Mouse (Mus musculus): ENCODE data around the gene Bcl3. TPM values are rescaled to one million over a fixed set of nuclear protein-coding genes. Genes with fewer than 3 reads are reported as not detected.

Gene Bcl3
- polyA plus RNA-seq, 1 experiment from 2014 or later = 4.4 TPM

DNA sequence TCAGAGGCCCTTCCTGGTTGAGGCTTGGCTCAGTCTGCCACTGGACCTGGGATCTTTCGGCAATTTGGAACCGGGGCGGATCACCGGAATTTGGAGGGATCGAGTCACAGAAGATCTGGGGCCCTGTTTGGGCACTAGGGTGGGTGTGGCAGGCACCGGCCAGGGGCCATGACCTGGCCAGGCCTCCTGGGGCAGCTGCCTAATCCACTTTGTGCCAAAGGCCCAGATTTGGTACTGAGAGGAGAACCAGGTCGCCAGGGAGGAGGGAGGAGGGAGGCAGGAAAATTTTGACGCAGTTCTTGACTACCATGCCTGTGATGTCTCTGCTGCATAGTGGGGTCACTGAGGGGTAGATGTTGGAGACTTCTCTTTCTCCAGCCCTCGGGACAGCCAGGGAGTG is 38.6 kb upstream of the Bcl3 start, which contains the start of gene Ceacam16:
Ceacam16 (minus strand) TSS at position 101 of the 400 bp plus-strand sequence.
- Histone ChIP-seq H3K9me3 (ENCODE audit: low read depth, low read length) (no peaks in the 10 kb centered on the region), H3K27me3 (ENCODE audit: insufficient read depth, low read length) (no peaks in the 10 kb centered on the region), H3K4me1 (ENCODE audit: insufficient read depth) (no peaks in the 10 kb centered on the region), H3K27ac (ENCODE audit: low read depth) (no peak within 1 kb of the TSS), H3K9ac (no peak within 1 kb of the TSS), H3K36me3 (ENCODE audit: insufficient read depth) (no peaks in the 10 kb centered on the region), H3K4me2 (no peak within 1 kb of the TSS), H3K4me3 (ENCODE audit: low read depth, low read length) (no peak within 1 kb of the TSS)
- ATAC-seq (ENCODE audit: insufficient read depth) (no peak), DNase-seq (no peak)
- WGBS = 82% methylated on average over 9 of the region's 9 CpGs
- no peak for TF ChIP-seq CTCF (IDR thresholded peaks at IDR 0.05; ENCODE audit: low read depth)

DNA sequence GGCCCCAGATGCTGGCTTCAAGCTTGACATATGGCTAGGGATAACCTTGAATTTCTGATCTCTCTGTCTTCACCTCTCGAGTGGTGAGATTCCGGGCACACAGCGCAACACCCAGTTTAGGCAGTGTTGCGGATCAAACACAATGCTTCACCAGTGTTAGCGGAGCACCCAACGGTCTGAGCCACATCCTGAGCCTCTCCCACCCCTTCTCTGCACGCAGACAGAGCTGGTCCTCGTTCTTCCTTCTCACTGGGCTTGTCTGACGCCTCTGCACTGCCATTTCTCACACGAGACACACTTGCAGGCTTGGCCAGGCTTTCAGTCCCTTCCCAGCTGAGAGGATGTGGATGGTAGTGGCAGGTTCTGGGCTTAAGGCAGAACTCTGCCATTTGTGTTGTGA is 37.2 kb upstream of the Bcl3 start:
- no peak for DNase-seq
- Histone ChIP-seq H3K27ac (ENCODE audit: low read depth) (no peak overlapping the region), H3K4me2 (no peak overlapping the region), H3K9ac (no peak overlapping the region), H3K27me3 (ENCODE audit: insufficient read depth, low read length) (no peaks in the 10 kb centered on the region), H3K9me3 (ENCODE audit: low read depth, low read length) (no peaks in the 10 kb centered on the region), H3K36me3 (ENCODE audit: insufficient read depth) (no peaks in the 10 kb centered on the region), H3K4me1 (ENCODE audit: insufficient read depth) (no peaks in the 10 kb centered on the region), H3K4me3 (ENCODE audit: low read depth, low read length) (no peak overlapping the region)
- no peak for TF ChIP-seq CTCF (IDR thresholded peaks at IDR 0.05; ENCODE audit: low read depth)
- 50% methylated on average over 10 of the region's 10 CpGs for WGBS
- ATAC-seq (ENCODE audit: insufficient read depth) = no peak

DNA sequence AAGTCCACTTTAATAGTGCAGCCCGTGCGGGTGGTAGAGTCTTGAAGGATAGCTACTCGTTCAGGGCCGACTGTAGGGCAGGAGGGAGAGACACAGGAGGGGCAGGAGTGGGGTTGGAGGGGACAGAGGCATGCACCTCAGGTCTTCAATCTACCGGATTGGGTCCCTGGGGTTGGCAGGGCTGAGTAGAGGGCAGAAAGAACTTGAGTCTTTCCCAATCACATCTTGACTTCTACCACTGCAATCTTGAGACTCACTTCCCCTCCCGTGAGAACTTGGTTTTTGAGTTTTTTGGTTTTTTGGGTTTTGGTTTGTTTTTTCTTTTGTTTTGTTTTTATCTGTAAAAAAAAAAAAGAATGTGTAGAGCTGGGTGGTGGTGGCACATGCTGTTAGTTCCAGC is 33.7 kb upstream of the Bcl3 start:
- no peak overlapping the region for H3K27ac ChIP-seq (ENCODE audit: low read depth)
- no peak for DNase-seq
- H3K4me2 ChIP-seq = no peak overlapping the region
- H3K36me3 ChIP-seq (ENCODE audit: insufficient read depth) = no peaks in the 10 kb centered on the region
- H3K9me3 ChIP-seq (ENCODE audit: low read depth, low read length) = no peaks in the 10 kb centered on the region
- WGBS = 78% methylated on average over 6 of the region's 6 CpGs
- no peak for TF ChIP-seq CTCF (IDR thresholded peaks at IDR 0.05; ENCODE audit: low read depth)
- no peaks in the 10 kb centered on the region for H3K4me1 ChIP-seq (ENCODE audit: insufficient read depth)
- H3K9ac ChIP-seq = no peak overlapping the region
- no peak overlapping the region for H3K4me3 ChIP-seq (ENCODE audit: low read depth, low read length)
- ATAC-seq (ENCODE audit: insufficient read depth) = no peak
- 0 out of 2 replicates have a peak, but pooled peaks cover 11% of the 10 kb centered on the region for H3K27me3 ChIP-seq (ENCODE audit: insufficient read depth, low read length)

- Histone ChIP-seq H3K4me3 (ENCODE audit: low read depth, low read length) (no peak overlapping the region), H3K9me3 (ENCODE audit: low read depth, low read length) (no peaks in the 10 kb centered on the region), H3K36me3 (ENCODE audit: insufficient read depth) (no peaks in the 10 kb centered on the region), H3K27ac (ENCODE audit: low read depth) (no peak overlapping the region), H3K27me3 (ENCODE audit: insufficient read depth, low read length) (0 out of 2 replicates have a peak, but pooled peaks cover 11% of the 10 kb centered on the region), H3K4me2 (no peak overlapping the region), H3K4me1 (ENCODE audit: insufficient read depth) (no peaks in the 10 kb centered on the region), H3K9ac (no peak overlapping the region)
- whole genome bisulfite sequencing = 77% methylated on average over 5 of the region's 5 CpGs
- no peak for TF ChIP-seq CTCF (IDR thresholded peaks at IDR 0.05; ENCODE audit: low read depth)
- DNase-seq = no peak
- no peak for ATAC-seq (ENCODE audit: insufficient read depth)
These were observed 33.1 kb upstream of the Bcl3 start for GRCm38 (mm10) chr7:19855663-19856062.

GRCm38 (mm10) chr7:19853526-19853925 is 31.0 kb upstream of the Bcl3 start:
- Histone ChIP-seq H3K4me2 (no peak overlapping the region), H3K9me3 (ENCODE audit: low read depth, low read length) (no peaks in the 10 kb centered on the region), H3K27ac (ENCODE audit: low read depth) (no peak overlapping the region), H3K27me3 (ENCODE audit: insufficient read depth, low read length) (0 out of 2 replicates have a peak, but pooled peaks cover 11% of the 10 kb centered on the region), H3K4me3 (ENCODE audit: low read depth, low read length) (no peak overlapping the region), H3K36me3 (ENCODE audit: insufficient read depth) (no peaks in the 10 kb centered on the region), H3K9ac (no peak overlapping the region), H3K4me1 (ENCODE audit: insufficient read depth) (no peaks in the 10 kb centered on the region)
- ATAC-seq (ENCODE audit: insufficient read depth) (no peak), DNase-seq (no peak)
- TF ChIP-seq CTCF (IDR thresholded peaks at IDR 0.05; ENCODE audit: low read depth) = no peak
- WGBS = 88% methylated on average over 20 of the region's 20 CpGs

- no peak for TF ChIP-seq CTCF (IDR thresholded peaks at IDR 0.05; ENCODE audit: low read depth)
- 0 out of 2 replicates have a peak, but pooled peaks cover 11% of the 10 kb centered on the region for H3K27me3 ChIP-seq (ENCODE audit: insufficient read depth, low read length)
- no peaks in the 10 kb centered on the region for H3K36me3 ChIP-seq (ENCODE audit: insufficient read depth)
- H3K9me3 ChIP-seq (ENCODE audit: low read depth, low read length) = no peaks in the 10 kb centered on the region
- H3K9ac ChIP-seq = 0 out of 2 replicates have a peak within 1 kb of the TSS, but pooled peaks have one; percentile 11
- H3K4me2 ChIP-seq = peak within 1 kb of the TSS; percentile 51
- ATAC-seq (ENCODE audit: insufficient read depth) (peak; percentile 68; the same call in 1 of the 2 replicates), DNase-seq (peak; percentile 49)
- no peaks in the 10 kb centered on the region for H3K4me1 ChIP-seq (ENCODE audit: insufficient read depth)
- WGBS = 2% methylated on average over 33 of the region's 33 CpGs
- peak within 1 kb of the TSS; percentile 20 for H3K4me3 ChIP-seq (ENCODE audit: low read depth, low read length)
- no peak within 1 kb of the TSS for H3K27ac ChIP-seq (ENCODE audit: low read depth)
These were observed 29.4 kb upstream of the Bcl3 start, which contains the start of gene Gm19345 for GRCm38 (mm10) chr7:19851858-19852570. Gm19345 (plus strand) TSS chr7:19852003.

- TF ChIP-seq CTCF (IDR thresholded peaks at IDR 0.05; ENCODE audit: low read depth) = no peak
- Histone ChIP-seq H3K9ac (no peak overlapping the region), H3K9me3 (ENCODE audit: low read depth, low read length) (no peaks in the 10 kb centered on the region), H3K27ac (ENCODE audit: low read depth) (no peak overlapping the region), H3K36me3 (ENCODE audit: insufficient read depth) (no peaks in the 10 kb centered on the region), H3K27me3 (ENCODE audit: insufficient read depth, low read length) (peaks cover 8% of the 10 kb centered on the region; the same call in 1 of the 2 replicates), H3K4me1 (ENCODE audit: insufficient read depth) (no peaks in the 10 kb centered on the region), H3K4me2 (no peak overlapping the region), H3K4me3 (ENCODE audit: low read depth, low read length) (no peak overlapping the region)
- 62% methylated on average over 15 of the region's 15 CpGs for WGBS
- no peak for ATAC-seq (ENCODE audit: insufficient read depth)
- no peak for DNase-seq
These were observed 22.1 kb upstream of the Bcl3 start for GRCm38 (mm10) chr7:19844521-19845171.

All from lung, embryonic 14.5 days (tissue).